Mouse (Mus musculus) regulatory T cell (primary cell): ENCODE results near the gene Mgat4e.

ENCODE experiments used
- in situ Hi-C: fragments of 300-600 bp; cut with MboI, MseI; formaldehyde crosslinking; loops from one replicate; pipeline ENCODE4 v1.15.1; 2025; ENCODE audit warnings: high pct_unique_total_duplicates

Gene Mgat4e

DNA sequence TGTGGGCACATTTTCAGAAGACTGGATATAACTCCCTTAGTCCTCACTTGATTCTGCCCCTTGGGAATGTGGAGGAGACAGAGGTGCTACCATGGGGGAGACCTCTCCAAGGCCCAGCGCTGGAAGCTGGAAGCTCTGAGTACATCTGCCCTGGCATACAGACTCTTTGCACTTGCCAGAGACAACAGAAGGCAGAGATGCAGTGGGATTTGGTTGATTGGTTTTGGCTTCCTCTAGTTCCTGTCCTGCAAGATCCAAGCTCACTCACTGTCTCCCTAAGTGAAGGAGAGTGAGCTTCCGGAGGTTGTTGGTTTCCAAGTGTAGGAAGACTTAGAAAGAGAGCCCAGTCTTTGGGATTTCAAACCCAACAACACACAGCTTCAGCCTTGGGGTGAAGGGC is 33.6 kb downstream of the Mgat4e start:
- in situ Hi-C loops = no loop called here

DNA sequence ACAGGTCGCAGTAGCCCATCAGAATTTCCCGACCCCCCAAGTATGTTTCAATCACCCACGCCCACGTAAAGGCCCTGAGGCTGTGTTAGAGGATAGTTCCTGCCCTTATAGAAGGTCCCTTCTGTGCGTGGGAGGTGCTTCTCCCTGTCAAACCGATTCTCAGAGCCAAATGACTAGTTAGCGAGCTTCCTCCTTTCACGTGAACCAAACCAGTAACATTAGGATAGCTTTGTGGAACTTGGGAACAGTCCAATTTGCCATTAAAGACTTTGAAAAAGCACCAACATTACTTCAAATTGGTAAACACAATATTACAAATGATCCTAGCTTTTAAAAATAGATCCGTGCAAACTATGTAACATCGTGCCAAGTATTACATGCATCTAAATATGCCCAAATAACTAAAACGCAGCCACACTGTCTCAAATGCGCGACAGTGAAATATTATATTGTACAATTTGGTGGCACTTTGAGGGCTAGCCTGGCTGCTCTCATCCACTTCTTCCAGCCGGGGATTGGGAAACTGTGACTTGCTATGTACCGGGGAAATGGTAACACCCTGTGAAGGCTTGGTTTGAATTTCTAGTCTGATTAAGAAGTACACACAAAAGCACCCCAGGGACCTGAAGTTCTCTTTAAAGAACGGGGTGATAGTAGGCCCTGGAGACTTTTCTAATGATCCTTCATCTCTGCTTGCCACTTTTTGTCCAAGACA is 35.4 kb downstream of the Mgat4e start:
- in situ Hi-C loops = no loop called here

GRCm38 (mm10) chr1:134513312-134513860 is 36.1 kb downstream of the Mgat4e start:
- in situ Hi-C loops = no loop called here

- in situ Hi-C loops = no loop called here
Observed at GRCm38 (mm10) chr1:134512584-134512983, 36.9 kb downstream of the Mgat4e start.

- in situ Hi-C loops = no loop called here
Observed at GRCm38 (mm10) chr1:134512183-134512582, 37.3 kb downstream of the Mgat4e start.

- in situ Hi-C loops = no loop called here
Observed at GRCm38 (mm10) chr1:134510018-134510417, 39.5 kb downstream of the Mgat4e start.

DNA sequence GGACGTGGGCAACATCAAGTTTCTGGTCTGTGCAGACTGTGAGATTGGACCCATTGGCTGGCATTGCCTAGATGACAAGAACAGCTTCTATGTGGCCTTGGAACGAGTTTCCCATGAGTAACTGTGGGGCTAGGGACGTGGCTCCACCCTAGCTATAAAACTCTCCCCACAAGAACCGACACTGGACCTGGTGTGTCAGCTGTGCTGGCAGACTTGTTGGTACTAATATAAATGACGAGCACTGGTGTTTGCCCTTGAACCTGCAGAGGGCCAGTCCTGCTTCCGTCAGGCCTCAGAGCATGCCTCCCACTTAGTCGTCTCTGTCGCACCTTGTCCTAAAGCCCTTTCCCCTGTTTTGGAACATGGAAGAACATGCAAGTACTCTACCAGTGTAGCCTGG is 43.3 kb downstream of the Mgat4e start:
- in situ Hi-C loops = no loop called here

DNA sequence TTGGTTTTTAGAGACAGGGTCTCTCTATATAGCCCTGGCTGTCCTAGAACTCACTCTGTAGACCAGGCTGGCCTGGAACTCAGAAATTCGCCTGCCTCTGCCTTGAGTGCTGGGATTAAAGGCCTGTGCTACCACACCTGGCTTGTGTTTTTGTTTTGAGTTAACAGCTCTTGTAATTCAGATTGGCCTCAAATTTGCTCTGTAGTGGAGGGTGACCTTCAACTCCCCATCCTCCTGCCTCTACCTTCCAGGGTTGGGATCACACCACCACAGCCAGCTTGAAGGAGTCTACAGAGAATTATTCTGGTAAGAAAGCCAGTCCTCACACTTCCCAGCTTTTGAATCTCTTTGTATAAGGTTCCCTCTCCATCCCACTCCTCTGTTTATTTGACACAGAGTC is 48.6 kb downstream of the Mgat4e start:
- in situ Hi-C loops = no loop called here

- in situ Hi-C loops = no loop called here
Observed at GRCm38 (mm10) chr1:134495991-134496390, 53.5 kb downstream of the Mgat4e start.

DNA sequence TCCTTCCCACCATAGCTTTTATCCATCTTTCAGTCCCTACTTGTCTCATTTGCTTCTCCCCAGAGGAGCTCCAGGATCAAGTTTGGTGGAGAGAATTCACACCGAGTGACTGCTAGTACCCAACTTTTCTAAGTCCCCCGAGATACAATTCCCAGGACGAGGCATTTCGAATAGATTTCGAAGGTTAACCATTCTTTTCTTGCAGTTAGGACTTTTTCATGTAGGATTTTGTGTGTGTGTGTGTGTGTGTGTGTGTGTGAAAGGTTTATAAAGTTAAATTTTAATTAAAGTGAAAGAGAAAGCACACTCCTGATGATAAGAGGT is 54.3 kb downstream of the Mgat4e start:
- in situ Hi-C loops = no loop called here

DNA sequence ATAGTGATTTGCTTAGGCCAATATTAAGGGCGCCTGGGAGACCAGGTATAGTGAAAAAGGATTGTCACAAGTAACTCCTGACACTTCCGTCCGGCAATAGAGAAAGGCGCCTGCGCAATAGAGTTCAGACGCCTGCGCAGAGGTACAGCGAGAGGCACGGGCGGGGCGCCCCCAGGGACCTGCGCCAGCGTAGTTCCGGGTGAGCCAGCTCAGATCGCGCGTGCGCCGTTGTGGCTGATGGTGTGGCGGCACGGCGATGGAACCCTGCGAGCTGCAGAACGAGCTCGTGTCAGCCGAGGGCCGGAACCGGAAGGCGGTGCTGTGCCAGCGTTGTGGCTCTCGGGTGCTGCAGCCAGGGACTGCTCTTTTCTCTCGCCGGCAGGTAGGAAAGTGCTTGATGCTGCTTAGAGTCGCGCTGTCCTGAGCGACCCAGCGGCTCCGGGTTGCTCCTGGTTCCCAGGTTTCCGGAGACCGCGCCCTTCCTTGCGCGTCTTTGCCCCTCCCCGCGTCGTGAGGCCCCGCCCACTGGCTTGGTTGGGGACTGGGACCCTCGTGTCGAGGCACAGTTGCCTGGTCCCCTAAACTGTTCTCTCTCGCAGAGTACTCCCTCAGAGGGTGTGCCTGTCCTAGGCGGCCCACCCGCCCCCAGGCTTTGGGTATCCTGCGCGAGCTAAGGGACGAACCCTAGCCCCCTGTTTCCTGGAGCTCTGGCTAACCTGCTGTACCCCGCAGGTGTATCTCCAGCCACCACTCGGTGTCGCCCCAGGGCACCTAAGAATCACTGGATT is 54.9 kb downstream of the Mgat4e start, which contains the start of gene Rabif:
Gene Rabif (plus strand): TSS at position 221 of the 788 bp plus-strand sequence.
- in situ Hi-C loops = loop anchor here (5.0 kb wide), 1 partner anchor 82 kb away; no protein-coding TSS in a partner anchor

DNA sequence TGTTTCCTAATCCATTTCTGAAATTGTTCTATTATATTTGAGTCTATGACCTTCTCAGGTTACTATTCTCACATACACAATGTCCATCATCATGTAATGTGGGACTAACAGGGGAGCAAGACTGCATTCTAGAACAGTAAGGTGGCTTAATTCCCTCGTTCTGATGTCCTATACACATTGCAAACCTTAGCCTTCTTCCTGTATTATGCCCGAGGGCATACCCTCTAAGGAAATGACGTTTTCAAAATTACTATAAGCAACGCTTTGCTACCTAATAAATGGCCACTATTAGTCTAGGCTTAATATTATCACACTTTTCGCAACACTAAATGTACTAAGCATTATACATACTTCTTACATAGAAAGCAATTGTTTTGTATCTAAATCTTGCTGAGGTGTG is 55.5 kb downstream of the Mgat4e start:
- in situ Hi-C loops = loop anchor here (5.0 kb wide), 1 partner anchor 82 kb away; no protein-coding TSS in a partner anchor

- in situ Hi-C loops = loop anchor here (5.0 kb wide), 1 partner anchor 81 kb away; no protein-coding TSS in a partner anchor
Observed at GRCm38 (mm10) chr1:134493496-134493895, 56.0 kb downstream of the Mgat4e start.

DNA sequence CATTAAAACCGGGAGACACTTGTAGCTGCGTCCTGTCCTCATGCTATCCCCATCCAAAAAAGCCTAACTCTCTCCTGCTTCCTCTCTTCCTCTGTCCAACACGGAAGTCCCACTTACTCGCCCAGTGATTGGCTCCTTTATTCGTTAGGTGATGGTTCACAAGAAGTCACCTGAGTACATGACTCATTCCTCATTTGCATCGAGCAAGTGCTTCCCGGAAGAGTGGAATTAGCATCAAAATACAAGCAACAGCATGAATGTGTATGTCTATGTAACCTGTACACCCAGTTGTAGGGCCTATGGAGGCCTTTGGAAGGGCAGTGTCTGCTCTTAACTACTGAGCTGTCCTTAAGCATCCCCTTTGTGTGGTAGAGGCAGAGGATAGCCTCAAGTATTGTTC is 57.2 kb downstream of the Mgat4e start:
- in situ Hi-C loops = loop anchor here (5.0 kb wide), 1 partner anchor 80 kb away; no protein-coding TSS in a partner anchor
